Mouse (Mus musculus): ENCODE data around the gene Sec22b.

Gene Sec22b

DNA sequence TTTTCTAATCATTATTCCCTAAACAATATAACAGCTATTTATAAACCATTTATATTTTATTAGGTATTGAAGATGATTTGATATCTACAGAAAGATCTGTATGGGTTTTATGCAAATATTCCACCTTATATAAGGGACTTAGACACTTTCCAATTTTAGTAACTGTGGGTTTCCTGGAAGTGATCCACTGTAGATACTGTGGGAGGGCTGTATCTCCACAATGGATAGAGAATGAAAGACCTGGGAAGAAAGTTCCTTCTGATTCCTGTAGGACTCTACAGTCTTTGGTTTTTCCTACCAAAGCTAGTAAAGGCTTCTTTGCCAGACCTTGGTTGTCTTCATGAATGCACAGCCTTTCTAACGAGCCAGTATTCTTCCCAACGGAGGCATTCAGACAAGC, 8.7 kb downstream of the Sec22b start:
- no peak for DNase-seq (ENCODE audit: low spot score in 2 of 2)

DNA sequence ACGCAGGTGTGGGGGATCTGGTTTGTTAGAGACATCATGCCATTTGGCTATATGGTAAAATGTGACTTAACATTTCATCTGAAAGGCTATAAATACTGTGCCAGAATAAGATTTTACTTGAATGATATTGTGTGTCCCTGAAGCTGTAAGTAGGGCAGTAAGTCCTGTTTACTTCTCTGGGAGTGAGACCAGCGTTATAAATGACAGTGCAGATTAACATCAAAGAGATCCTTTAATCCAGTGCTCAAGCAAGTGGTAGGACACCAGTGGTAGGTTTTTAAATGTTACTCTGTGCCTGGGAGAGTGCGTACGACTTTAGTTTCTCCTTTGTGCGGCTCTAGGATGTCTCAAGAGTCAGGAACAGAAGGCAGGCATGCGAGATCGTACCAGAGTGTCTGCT, 10.1 kb downstream of the Sec22b start:
- DNase-seq (ENCODE audit: low spot score in 2 of 2): no peak

DNA sequence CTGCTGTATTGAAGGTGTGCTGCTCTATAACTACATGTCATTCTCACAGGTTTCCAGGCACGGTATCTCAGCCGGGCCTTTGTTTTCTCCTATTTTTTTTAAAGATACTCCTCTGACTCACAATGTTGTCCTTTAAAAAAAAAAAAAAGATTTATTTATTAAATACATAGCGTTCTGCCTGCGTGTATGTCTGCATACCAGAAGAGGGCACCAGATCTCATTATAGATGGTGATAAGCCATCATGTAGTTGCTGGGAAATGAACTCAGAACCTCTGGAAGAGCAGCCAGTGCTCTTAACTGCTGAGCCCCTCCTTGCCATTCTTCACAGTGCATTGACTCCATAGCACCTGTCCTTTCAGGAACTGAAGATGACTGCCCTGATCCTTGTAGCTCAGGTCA, 14.1 kb downstream of the Sec22b start:
- DNase-seq (ENCODE audit: low spot score in 2 of 2): no peak

DNA sequence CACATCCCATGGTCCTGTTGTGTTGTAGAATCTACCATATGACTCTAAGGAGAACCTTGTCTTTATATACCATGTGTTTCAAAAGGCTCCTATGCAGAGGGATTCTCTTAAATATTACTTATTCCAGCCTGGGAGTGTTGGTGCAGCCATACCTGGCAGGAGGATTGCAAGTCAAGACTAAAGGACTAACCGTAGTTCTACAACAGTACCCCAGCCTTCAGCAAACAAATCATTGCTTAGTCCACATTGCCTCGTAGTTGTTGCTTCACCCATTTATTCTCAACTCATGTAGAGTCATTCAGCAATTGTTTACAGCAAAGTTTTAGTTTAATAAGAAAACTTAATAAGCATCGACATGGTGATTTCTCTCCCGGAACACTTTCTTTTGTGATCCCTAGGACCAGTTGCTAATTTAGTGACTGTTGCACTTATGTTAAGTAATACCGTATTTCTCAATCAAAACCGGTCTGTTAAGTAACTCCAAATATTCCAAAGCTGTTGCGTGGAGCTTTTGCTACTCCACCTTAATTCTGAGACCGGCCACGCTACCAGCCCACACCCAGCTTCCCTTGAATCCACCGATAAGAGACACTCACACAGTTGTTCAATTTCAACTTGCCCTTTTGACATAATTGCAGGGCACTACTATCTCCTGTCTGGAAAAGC, 18.0 kb downstream of the Sec22b start:
- DNase-seq (ENCODE audit: low spot score in 2 of 2): no peak

DNA sequence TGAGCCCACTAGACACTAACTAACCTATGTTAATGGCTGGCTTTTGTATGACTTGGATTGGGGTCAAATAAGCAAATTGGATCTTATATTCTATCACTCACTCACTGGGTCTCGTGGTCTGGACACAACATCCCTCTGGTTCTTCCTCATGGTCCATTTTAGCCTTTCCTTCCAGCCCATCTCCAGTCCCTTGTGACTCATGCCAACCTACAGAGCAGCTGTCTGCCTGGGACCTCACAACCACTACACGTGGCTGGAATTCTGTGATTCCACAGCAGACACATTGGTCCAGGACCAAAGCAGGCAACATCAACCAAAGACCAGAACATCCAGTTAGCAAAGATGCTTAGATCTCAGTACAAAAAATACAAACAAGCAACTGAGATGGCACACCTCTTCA, 24.3 kb downstream of the Sec22b start:
- DNase-seq (ENCODE audit: low spot score in 2 of 2): no peak

DNA sequence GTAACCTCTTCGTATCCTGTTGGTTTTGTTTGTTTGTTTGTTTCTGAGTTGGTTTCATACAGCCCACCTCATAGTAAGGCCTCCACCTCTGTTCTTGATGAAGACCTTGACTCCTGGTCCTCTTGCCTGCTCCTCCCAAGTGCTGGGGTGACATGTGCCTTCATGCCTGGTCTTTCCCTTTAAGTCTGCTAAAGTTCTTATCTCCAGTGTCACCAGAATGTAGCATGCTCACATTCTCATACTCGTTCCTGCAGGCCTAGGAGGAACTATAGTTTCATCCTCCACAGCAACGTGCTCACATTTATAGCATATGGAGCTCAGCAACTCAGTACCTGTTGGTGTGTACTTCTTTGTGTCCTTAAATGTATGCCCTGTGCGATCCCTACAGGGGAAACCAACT, 26.3 kb downstream of the Sec22b start:
- DNase-seq (ENCODE audit: low spot score in 2 of 2): no peak

DNA sequence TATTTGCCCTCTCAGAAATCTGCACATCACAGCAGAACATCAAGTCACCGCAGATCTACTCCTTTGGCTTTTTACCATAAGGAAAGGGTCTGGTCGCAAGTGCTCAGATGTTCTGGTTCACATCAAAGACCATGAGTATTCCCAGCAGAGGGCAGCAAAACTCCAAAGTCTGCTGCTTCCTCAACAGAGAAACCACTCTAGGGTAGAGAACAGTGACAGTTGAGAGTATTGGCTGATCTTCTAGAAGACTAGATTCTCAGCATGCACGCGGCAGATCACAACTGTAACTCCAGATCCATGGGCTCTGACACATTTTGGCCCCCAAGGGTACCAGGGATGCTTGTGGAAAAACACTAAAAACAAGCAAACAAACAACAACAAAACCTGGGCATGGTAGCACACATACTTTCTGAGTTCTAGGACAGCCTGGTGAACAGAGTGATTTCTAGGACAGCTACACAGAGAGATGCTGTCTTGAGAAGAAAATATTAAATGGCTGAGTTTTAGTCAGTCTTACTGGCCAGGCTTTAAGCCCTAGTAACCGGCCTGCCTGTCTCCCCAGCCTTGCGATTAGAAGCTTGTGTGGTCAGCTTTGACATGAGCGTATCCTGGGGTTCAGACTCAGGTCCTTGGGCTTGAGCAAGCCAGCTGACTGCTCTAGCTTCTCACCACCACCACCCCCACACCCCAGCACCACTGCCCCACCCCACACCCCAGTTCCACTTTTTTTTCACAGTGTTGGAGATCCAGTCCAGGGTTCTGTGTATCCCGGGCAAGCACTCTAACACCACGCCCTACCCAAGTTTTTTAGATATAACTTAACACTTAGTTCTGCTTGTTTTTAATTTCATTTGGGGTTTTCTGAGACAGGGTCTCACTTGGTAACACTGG, 28.2 kb downstream of the Sec22b start:
- DNase-seq (ENCODE audit: low spot score in 2 of 2): peak; percentile 86 to 92

GRCm38 (mm10) chr3:97930141-97930786, 29.3 kb downstream of the Sec22b start:
- DNase-seq (ENCODE audit: low spot score in 2 of 2): no peak

GRCm38 (mm10) chr3:97930787-97931158, 29.8 kb downstream of the Sec22b start:
- DNase-seq (ENCODE audit: low spot score in 2 of 2): no peak

GRCm38 (mm10) chr3:97931310-97931885, 30.4 kb downstream of the Sec22b start:
- DNase-seq (ENCODE audit: low spot score in 2 of 2): peak; percentile 59 to 70

- DNase-seq (ENCODE audit: low spot score in 2 of 2): no peak
These were observed 31.1 kb downstream of the Sec22b start for GRCm38 (mm10) chr3:97932131-97932530.

DNA sequence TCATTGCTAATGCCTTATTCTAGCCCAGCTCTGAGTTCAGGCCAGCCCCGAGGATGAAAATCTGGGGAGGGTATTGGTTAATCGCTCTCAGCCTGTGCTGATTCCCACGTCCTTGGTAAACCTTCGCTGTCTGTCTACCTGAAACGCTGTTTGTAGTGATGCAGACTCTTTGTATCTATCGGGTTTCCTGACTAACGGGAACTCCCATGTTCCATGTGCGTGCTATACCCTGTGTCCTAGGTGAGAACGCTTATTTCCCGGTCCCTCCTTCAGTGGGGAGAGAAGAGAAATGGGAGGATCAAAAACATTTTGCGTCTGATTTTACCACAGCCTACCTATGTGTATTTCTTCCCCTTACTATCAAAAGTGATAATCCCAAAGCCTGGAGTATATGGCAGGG, 31.8 kb downstream of the Sec22b start:
- DNase-seq (ENCODE audit: low spot score in 2 of 2): no peak

GRCm38 (mm10) chr3:97933251-97933650, 32.3 kb downstream of the Sec22b start:
- DNase-seq (ENCODE audit: low spot score in 2 of 2): peak in 1 of 2 experiments; percentile 36

- DNase-seq (ENCODE audit: low spot score in 2 of 2): no peak
These were observed 32.8 kb downstream of the Sec22b start for GRCm38 (mm10) chr3:97933811-97934210.

- no peak for DNase-seq (ENCODE audit: low spot score in 2 of 2)
These were observed 33.6 kb downstream of the Sec22b start for GRCm38 (mm10) chr3:97934331-97935300.

DNA sequence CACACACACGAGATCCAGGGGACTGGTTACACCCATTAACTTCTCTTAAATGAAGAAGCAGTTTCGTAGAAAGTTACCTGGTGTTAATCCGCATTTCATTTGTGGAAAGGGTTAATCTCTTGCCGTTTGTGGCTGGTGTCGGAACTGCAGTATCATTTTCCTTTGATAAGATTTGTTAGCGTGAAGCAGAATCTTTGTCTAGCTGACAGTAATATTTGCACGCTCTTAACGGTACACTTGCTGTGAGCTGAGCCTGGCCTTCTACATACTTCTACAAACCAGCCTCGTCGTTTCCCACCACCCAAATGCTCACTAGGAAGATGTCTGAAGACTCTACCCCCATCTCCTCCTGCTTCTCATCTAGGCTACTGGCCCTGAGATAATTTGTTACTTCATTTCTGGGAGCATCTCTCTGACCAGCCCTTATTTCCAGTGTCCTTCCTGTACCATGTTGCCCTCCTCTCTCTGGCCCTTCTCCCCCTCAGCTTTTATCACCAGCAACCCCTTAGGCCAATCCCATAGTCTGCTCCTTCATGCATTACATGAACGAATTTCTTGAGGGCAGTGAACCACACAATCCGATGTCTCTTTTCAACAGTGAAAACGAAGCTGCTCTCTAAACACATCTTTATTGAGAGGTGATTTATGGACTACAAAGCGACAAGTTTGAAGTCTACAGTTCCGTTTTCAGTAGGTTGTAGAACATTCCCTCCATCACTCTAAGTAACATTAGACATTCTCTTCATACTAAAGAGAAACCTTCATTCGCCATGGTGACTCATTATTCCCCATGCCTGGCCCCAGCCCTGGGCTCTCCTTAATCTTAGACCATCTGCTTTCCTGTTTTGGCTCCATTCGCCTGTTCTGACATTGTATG, 36.3 kb downstream of the Sec22b start:
- DNase-seq (ENCODE audit: low spot score in 2 of 2): no peak

GRCm38 (mm10) chr3:97937945-97938266, 36.9 kb downstream of the Sec22b start:
- DNase-seq (ENCODE audit: low spot score in 2 of 2): no peak

GRCm38 (mm10) chr3:97938814-97939526, 38.0 kb downstream of the Sec22b start:
- no peak for DNase-seq (ENCODE audit: low spot score in 2 of 2)

DNA sequence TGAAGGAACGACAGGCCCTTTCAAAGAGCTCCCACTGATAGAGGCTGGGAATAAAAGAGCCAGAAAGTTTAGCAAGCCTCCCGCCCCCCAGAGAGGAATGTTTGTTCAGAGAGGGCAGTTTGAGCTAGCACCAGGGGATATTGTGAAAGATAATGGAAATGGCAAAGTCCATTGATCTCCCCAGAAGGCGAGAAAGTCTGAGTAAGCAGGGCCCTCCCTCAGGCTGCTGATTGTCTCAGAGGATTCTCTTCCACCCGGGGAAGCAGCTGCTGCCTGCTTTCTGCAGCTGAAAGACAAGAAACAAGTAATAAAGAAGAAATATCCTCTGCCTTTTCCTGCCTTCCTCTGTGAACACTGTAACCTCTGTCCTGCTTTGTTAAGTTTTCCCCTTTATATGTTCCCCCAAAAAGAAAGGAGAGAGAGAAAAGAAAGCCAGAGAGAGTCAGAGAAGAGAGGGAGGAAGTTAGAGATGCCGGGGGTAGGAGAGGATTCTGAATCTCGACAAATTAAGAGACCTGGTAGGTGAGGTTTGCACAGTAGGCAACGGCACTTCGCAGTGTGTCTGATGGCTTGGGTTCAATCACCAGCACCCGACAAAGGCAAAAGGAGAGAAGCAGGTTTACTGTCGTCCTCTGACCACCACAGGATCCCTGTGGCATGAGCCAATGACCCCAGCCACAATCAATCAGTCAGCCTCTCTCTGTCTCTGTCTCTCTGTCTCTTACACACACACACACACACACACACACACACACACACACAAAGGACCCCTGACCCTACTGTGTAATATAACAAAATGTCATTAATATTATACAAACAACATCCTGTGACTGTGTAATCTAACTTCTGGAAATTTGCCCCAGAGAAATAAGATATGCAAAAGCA, 38.9 kb downstream of the Sec22b start:
- no peak for DNase-seq (ENCODE audit: low spot score in 2 of 2)
